Mouse (Mus musculus) CD4-positive, CD25-positive, alpha-beta regulatory T cell, adult 2 months (primary cell): Measurements from ENCODE around the gene Tanc1.

Experiments used
- DNase-seq: peaks from one replicate; pipeline ENCODE4 v3.0.0-alpha.2; 2012; ENCODE audit warnings: low read depth, low spot score

The Tanc1 gene

GRCm38 (mm10) chr2:59791596-59791995 lies 179.8 kb downstream of the Tanc1 start:
- no peak for DNase-seq

GRCm38 (mm10) chr2:59793337-59793736 lies 181.5 kb downstream of the Tanc1 start:
- no peak for DNase-seq

- DNase-seq = no peak
Measured at GRCm38 (mm10) chr2:59794838-59795237, 183.0 kb downstream of the Tanc1 start.

- DNase-seq = no peak
Measured at GRCm38 (mm10) chr2:59798934-59799532, 187.2 kb downstream of the Tanc1 start.

DNA sequence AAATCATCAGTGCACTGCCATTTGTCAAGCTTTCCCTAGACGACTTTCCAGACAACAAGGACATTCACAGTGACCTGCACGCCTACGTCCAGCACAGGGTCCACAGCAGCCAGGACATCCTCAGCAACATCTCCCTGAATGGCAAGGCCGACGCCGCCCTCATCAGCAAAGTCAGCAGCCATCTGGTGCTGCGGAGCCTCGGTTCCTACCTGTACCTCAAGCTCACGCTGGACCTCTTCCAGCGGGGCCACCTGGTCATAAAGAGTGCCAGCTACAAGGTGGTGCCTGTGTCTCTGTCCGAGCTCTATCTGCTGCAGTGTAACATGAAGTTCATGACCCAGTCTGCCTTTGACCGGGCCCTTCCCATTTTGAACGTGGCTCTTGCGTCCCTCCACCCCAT lies 187.7 kb downstream of the Tanc1 start:
- no peak for DNase-seq

GRCm38 (mm10) chr2:59800481-59801266 lies 188.8 kb downstream of the Tanc1 start:
- no peak for DNase-seq

DNA sequence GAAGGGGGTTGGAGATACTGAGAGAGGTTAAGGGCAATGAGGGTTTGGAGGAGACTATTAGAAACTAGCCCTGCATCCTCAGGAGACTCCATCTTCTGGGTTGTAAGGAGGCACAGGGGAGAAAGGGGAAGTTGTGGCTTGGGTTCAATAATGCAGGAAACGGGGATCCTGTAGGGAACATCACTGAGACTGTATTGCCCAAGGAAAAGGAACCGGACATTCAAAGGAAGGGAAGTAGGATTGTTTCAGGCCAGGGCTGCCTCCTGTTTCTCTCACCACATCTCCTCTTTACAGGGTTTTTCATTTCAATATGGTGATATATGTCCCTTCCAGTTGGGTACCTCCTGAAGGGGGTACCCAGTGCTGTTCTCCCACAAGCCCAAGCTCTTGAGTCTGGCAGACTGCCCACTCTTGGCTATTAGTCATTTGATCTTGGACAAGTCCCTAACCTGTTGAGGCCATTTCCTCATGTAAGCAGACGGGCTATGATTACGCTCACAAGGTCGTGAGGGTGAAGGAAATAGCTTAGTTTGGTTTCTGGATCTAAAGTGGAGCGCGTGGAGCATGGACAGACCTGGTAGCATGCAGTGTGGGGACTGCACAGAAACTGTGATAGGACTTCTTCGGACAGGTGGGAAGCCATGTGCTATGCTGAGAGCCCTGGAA lies 191.0 kb downstream of the Tanc1 start:
- no peak for DNase-seq

- no peak for DNase-seq
Measured at GRCm38 (mm10) chr2:59805595-59805994, 193.8 kb downstream of the Tanc1 start.

DNA sequence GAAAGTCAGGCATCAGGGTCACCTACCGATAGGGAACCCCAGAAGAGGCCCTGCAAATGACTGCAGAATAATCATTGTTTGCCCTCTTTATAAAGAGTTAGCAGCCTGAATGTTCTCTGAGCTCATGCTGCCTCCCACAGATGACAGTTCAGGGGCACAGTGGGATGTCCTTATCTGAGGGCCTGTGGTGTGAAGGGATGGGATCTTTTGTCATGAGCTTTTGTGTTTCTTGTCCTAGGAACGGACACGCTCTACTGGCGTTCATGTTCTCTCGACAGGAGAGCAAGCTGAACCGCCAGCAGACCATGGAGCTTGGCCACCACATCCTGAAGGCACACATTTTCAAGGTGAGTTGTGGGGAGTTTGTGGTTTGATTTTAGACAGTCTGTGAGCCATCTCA lies 194.2 kb downstream of the Tanc1 start:
- no peak for DNase-seq

DNA sequence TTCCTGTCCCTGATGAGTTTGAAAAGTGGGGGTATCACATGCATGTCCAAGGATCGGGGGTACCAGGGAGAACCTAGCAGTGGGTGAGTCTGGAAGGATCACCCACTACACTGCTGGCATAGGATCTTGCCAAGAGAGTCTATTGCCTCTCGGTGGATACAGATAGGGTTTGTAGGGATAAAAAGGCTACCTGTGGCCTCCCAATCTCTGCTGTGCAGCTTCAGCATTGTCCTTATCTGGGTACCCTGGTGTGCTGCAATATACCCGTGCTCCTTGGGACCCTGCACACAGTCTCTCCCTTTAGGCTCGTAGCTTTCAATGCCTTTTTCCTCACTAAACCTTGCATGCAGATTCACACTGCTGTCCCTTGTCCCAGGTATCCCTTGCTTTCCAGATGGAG lies 196.8 kb downstream of the Tanc1 start:
- no peak for DNase-seq

GRCm38 (mm10) chr2:59810039-59810438 lies 198.2 kb downstream of the Tanc1 start:
- DNase-seq = no peak

DNA sequence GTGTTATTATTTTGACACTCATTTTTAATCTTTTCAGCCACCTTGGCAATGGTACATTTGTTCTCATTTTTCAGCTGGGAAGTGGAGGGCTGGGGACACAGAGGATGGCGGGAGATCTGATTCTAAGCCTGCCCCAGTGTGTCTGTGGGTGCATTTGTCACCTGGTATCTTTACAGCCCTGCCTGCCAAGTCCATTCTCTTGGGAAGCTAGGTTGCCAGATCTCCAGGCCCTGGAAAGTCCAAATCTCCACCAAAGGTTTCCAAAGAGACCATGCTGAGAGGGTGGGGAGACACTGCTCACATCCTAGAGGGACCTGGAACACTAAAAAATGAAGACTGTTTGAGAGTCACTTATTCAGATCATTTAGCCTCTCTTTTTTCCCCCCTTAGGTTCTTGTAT lies 199.4 kb downstream of the Tanc1 start:
- no peak for DNase-seq

DNA sequence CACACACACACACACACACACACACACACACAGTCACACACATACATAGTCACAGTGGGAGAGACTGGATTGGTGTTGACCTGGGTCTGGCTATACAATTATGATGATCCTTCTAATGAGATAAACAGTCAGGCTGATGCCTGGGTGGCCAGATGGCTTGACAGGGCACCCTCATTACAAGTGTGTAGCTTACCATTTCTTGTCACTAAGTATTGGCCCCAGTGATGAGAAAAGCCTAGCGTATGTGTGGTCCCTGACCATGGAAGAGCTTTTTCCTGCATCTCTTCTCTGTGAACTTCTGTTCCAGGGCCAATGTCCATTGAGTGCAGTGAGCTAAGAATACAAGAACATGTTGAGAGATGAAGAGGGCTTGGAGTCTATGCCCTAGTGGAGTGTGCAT lies 200.8 kb downstream of the Tanc1 start:
- no peak for DNase-seq

DNA sequence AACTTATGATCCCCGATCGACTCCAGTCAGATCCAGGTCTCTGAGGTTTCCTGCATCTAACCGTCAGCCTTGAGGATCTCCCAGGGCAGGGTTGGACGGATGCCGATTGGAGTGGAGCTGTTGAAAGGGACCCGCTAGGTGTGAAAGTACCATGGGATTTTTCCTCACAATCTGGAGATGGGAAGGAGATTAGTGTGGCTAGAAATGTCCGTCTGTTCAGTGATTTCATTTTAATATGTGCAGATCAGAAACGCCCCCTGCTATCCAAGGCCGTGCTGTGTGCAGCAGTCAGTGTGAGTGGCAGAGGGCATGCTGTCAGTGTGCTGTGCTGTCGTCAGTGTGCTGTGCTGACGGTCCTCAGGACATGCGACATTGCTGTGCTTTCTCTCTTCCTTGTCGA lies 201.6 kb downstream of the Tanc1 start:
- no peak for DNase-seq

DNA sequence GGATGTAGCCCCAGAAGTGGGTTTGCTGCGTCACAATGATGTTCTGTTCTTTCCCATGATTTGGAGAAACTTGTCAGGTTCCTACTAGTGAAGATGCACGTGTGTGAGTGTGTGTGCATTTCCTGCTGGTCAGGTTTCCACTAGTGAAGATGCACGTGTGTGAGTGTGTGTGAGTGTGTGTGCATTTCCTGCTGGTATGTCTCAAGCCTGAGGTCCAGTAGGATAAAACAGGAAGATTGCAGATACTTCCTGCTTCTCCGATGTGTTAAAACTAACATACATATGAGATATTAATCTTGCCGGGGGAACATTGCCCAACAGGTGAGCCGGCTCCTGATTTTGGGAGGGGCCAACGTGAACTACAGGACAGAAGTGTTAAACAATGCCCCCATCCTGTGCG lies 203.2 kb downstream of the Tanc1 start:
- no peak for DNase-seq

DNA sequence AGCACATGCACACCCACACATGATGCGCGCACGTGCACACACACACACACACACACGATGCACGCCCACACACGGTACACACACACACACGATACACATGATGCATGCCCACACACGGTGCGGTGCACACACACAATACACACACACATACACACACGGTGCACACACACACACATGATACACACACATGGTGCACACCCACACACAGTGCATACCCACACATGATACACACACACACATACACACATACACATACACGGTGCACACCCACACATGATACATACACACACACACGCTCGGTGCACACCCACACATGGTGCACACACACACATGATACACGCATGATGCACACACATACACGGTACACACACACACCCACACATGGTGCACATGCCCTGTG lies 206.8 kb downstream of the Tanc1 start:
- no peak for DNase-seq

- DNase-seq = no peak
Measured at GRCm38 (mm10) chr2:59819415-59819814, 207.6 kb downstream of the Tanc1 start.

- no peak for DNase-seq
Measured at GRCm38 (mm10) chr2:59820088-59820487, 208.2 kb downstream of the Tanc1 start.

DNA sequence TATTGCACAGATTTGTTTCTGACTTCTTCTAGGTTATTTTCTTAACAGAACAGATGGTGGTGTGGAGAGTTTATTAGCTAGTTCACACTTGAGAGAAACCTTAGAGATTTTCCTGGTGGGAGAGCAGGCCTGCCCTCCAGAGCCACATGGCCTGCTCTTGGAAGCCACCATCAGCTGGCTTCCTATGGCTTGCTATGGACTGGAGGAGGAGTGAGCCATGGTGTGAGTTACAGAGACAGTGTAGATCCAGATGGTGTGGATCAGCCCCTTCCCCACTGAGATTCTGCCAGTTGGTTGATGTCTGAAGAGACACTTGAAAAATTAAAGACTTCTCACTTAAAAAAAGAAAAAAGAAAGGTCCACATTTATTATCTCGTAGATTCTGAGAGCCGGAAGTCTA lies 209.2 kb downstream of the Tanc1 start:
- no peak for DNase-seq

DNA sequence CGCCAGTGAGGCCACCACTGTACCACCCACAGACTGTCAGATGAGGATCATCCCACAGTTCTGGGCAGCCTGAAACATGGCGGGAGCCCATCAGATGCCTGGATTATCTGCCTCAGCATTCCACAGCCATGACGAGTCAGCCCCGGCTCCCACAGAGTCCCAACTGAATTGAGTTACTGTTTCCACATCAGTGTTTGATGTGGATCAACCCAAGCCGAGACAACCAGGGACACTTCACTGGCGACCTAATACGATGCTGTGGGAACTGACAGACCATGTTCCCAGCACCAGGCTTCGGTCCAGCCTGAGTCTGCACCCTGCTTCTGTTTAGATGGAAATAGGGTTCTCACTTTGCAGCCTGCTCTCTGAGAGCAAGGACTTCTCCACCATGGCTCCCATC lies 212.4 kb downstream of the Tanc1 start:
- DNase-seq = no peak

DNA sequence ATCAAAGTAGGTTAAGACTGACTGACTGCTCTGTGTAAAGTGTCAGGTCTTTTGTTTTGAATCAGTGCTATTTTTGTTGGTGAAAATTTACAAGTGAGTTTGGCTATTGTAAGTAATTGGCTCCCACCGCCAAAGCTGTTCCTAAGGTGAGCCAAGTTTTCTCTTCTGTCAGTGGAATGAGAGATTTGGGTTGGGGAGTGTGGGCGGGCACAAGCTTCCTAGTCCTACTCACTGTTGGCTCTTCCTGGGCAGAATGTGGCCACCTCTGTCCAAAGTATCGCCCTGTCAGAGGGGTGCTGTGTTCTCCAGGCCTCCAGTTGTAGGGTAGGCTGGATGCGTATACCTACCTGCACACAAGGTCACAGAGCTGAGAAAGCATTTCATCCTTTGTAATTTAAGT lies 213.5 kb downstream of the Tanc1 start:
- DNase-seq = no peak

GRCm38 (mm10) chr2:59828103-59828655 lies 216.3 kb downstream of the Tanc1 start:
- DNase-seq = no peak
